Mouse (Mus musculus): ENCODE data around the gene Dleu7. TPM values are rescaled to one million over a fixed set of nuclear protein-coding genes. Genes with fewer than 3 reads are reported as not detected.

Dleu7 gene
- polyA plus RNA-seq, 1 experiment from 2014 or later = 0.59 TPM

DNA sequence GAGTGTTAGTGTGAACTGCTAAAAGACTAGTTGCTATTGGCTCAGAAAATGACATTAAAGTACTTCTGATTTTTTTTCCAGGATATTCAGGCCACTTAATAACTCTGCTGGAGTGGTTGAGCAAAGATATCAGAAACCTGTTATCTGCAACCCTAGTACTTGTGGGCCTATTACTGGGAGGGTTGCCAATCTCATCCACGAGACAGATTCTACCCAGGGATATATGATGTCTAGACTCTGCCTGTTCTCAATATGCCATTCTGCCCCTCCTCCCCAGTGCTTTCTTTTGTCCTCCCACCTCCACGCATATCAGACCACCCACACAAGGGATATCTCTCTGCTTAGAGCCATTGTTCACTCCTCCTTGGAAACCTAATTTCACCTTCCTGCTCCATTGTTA lies 49.3 kb downstream of the Dleu7 start:
- Histone ChIP-seq H3K27ac (no peak overlapping the region), H3K9ac (no peak overlapping the region), H3K9me3 (replicated peaks) (no peaks in the 10 kb centered on the region), H3K27me3 (no peaks in the 10 kb centered on the region), H3K36me3 (no peaks in the 10 kb centered on the region), H3K4me2 (no peak overlapping the region), H3K4me1 (replicated peaks) (peaks cover 5% of the 10 kb centered on the region; the same call in 1 of the 2 replicates), H3K4me3 (no peak overlapping the region)
- 35% methylated on average over 2 of the region's 2 CpGs for WGBS
- ATAC-seq (replicated peaks; ENCODE audit: insufficient number of reproducible peaks, insufficient read depth, low FRiP score, low read depth) = no peak

GRCm38 (mm10) chr14:62235969-62236368 lies 56.9 kb downstream of the Dleu7 start:
- Histone ChIP-seq H3K27me3 (no peaks in the 10 kb centered on the region), H3K9ac (no peak overlapping the region), H3K4me1 (replicated peaks) (no peaks in the 10 kb centered on the region), H3K4me2 (no peak overlapping the region), H3K9me3 (replicated peaks) (no peaks in the 10 kb centered on the region), H3K27ac (no peak overlapping the region), H3K4me3 (no peak overlapping the region), H3K36me3 (no peaks in the 10 kb centered on the region)
- ATAC-seq (replicated peaks; ENCODE audit: insufficient number of reproducible peaks, insufficient read depth, low FRiP score, low read depth) = no peak
- WGBS = 33% methylated on average over 7 of the region's 7 CpGs

DNA sequence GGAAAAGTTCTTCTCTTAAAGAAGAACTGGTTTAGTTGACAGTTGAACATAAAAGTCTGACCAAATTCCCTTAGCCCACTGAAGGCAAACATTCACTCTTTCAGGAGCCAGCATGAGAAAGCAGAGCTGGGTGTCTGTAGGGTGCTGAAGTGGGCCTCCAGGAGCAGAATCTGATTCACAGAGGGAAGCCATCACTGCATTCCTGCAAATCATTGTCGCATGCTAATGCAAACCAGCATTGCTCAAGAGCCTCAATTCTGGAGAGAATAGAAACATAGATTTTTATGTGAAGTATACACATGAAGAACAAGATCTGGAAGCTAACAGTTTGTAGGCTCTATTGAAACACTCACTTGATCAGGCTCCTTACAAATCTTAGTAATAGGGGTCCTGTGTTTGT lies 57.6 kb downstream of the Dleu7 start:
- no peak overlapping the region for H3K4me2 ChIP-seq
- no peak for ATAC-seq (replicated peaks; ENCODE audit: insufficient number of reproducible peaks, insufficient read depth, low FRiP score, low read depth)
- 56% methylated on average over 1 of the region's 1 CpGs for WGBS
- H3K27ac ChIP-seq = no peak overlapping the region
- H3K27me3 ChIP-seq = no peaks in the 10 kb centered on the region
- no peaks in the 10 kb centered on the region for H3K4me1 ChIP-seq (replicated peaks)
- H3K4me3 ChIP-seq = no peak overlapping the region
- no peaks in the 10 kb centered on the region for H3K9me3 ChIP-seq (replicated peaks)
- H3K9ac ChIP-seq = no peak overlapping the region
- H3K36me3 ChIP-seq = no peaks in the 10 kb centered on the region

DNA sequence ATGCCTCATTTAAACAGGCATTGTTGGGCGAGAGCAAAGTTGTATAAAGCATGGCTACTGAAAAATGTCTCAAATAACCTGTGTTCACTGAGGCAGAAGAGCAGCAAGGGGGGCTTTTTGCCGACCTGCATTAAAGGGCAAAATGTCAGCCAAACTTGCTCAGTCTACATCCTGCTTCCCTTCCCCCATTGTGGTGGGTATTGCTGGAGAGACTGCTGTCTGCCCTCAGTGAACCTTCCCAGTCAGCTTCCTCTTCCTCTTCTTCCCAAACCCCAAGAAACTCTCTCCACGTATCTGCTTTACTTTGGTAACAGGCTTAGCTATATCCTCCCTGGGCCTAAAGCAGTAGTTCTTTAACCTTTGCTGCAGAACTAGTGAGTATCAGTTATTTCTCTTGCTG lies 61.9 kb downstream of the Dleu7 start:
- ATAC-seq (replicated peaks; ENCODE audit: insufficient number of reproducible peaks, insufficient read depth, low FRiP score, low read depth) = no peak
- no peaks in the 10 kb centered on the region for H3K36me3 ChIP-seq
- H3K9ac ChIP-seq = no peak overlapping the region
- H3K4me2 ChIP-seq = no peak overlapping the region
- 46% methylated on average over 3 of the region's 3 CpGs for WGBS
- no peaks in the 10 kb centered on the region for H3K4me1 ChIP-seq (replicated peaks)
- H3K4me3 ChIP-seq = no peak overlapping the region
- no peaks in the 10 kb centered on the region for H3K27me3 ChIP-seq
- no peaks in the 10 kb centered on the region for H3K9me3 ChIP-seq (replicated peaks)
- no peak overlapping the region for H3K27ac ChIP-seq

- no peak overlapping the region for H3K27ac ChIP-seq
- H3K4me1 ChIP-seq (replicated peaks) = no peaks in the 10 kb centered on the region
- H3K4me2 ChIP-seq = no peak overlapping the region
- WGBS = 81% methylated on average over 5 of the region's 5 CpGs
- H3K9ac ChIP-seq = no peak overlapping the region
- no peaks in the 10 kb centered on the region for H3K36me3 ChIP-seq
- ATAC-seq (replicated peaks; ENCODE audit: insufficient number of reproducible peaks, insufficient read depth, low FRiP score, low read depth) = no peak
- no peaks in the 10 kb centered on the region for H3K9me3 ChIP-seq (replicated peaks)
- no peak overlapping the region for H3K4me3 ChIP-seq
- H3K27me3 ChIP-seq = no peaks in the 10 kb centered on the region
These were observed 65.7 kb downstream of the Dleu7 start for GRCm38 (mm10) chr14:62227101-62227500.

DNA sequence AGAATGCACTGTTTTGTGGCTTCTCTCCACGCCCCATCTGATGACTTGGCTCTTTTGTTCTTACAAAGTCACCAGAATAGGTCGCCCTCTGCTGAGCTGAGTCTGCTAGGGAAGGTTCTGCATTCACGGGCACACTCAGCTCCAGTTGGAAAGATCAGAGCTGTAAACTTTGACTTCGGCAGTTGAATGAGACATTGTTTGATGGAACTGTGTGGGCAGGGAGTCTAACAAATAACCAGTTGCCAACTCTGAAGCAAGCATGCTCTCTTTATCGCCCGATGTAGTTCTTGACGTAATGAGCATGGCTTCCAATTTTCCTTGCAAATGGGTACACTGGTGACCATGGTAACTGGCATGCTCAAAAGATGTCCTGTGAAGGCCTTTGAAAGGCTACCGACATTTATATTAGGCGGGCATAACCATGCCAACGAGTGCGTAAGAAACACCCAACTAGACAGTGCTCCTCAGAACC lies 66.2 kb downstream of the Dleu7 start:
- ATAC-seq (replicated peaks; ENCODE audit: insufficient number of reproducible peaks, insufficient read depth, low FRiP score, low read depth) = no peak
- no peak overlapping the region for H3K4me3 ChIP-seq

More for the DNA sequence above, 66.2 kb downstream of the Dleu7 start:
- Histone ChIP-seq H3K4me2 (no peak overlapping the region), H3K27me3 (no peaks in the 10 kb centered on the region), H3K9ac (no peak overlapping the region), H3K27ac (no peak overlapping the region), H3K36me3 (no peaks in the 10 kb centered on the region), H3K9me3 (replicated peaks) (no peaks in the 10 kb centered on the region), H3K4me1 (replicated peaks) (no peaks in the 10 kb centered on the region)
- WGBS = 72% methylated on average over 11 of the region's 11 CpGs

Other genes starting within 250 kb of the Dleu7 start
- 49.5 and 62.2 TPM in 2 replicates for gene Rnaseh2b, start 458 bp downstream of the Dleu7 start, polyA plus RNA-seq (2015; fragmentation: Nextera tagmentation; extraction: Ambion mirVana)
- gene Gucy1b2, start 163.2 kb upstream of the Dleu7 start, polyA plus RNA-seq (2015; fragmentation: Nextera tagmentation; extraction: Ambion mirVana) = 0.21 and 0.28 TPM in 2 replicates

Measured in heart, embryonic 15.5 days (tissue).